Mouse (Mus musculus) left cerebral cortex, postnatal 10 days (tissue): ENCODE data around the gene Cd300a. TPM values are rescaled to one million over a fixed set of nuclear protein-coding genes. Genes with fewer than 3 reads are reported as not detected.

ENCODE experiments used
- DNase-seq, 2 experiments: peaks; one replicate each; pipeline ENCODE4 v3.0.0; 2021 to 2022; ENCODE audit warnings: low spot score in 2 of 2, mixed read lengths in 1 of 2; ENCODE audit errors: extremely low spot score in 1 of 2
- intact Hi-C: fragments of 180-260 bp; cut with DNase I; formaldehyde crosslinking; loops from one replicate; pipeline ENCODE4 v1.15.1; 2025
- total RNA-seq, 2 experiments: library from RNA; stranded (reverse); gene quantifications; 2 replicates each; pipeline ENCODE4 v1.2.3; 2021

Cd300a gene
- under 1 TPM; 0.43 to 0.58 TPM for total RNA-seq

DNA sequence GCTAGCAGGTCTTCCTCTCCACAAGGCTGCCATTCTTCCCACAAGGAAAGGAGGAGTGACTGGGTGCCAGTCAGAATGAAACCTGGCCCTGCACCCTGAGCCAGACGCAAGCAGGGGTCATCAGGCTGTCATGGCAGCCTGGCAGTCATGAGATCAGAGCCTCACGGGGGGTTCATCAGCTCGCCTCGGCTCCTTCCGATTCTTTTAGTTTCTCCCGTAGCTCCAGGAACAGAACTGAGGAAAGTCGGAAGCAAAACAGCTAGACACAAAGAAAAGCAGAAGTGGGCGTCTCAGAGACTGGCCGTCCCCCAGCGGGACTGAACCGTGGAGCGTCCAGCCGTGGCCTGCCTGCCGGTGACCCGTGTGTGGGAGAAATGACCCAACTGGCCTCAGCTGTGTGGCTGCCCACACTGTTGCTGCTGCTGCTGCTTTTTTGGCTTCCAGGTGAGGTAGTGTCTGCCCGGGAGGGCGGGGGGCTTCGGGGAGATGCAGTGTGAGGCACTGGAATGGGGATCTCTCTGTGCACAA is at the start of gene Cd300a:
TSS of gene Cd300a (plus strand) at position 51 of the 528 bp plus-strand sequence.
- intact Hi-C loops, result no loop called here

DNA sequence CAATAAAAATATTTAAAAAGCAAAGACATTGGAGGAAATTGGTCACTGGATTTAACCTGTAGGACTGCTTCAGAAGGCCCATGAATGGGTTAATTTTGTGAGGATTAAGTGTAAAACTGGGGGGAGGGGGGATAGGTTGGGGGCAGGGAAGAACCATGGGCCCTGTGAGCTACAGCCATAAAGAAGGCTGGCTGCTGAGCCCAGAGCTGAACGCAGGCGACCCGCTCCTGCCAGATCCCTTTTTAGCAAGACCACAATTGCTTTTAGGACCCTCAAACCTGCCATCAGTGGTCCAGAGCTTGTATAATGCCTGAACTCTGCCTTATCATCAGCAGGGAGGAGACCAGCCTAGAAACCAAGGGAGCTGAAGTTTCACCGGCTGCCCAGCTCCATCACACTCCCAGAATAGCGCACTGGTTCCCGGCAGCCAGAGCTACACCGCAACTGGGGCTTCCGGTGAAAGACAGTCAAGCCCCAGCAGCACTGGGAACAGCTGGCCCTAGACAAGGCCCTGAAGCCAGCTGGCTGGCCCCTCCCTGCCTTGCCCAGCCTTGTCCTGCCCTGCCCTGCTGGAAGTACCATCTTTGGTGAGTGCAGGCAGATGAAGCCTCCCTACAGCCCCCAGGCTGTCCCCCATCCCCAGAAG is 45.9 kb upstream of the Cd300a start:
- DNase-seq, result peak in 1 of 2 experiments; percentile 71
- intact Hi-C loops, result no loop called here

More for the DNA sequence above, at the start of gene Cd300a:
- no peak for DNase-seq

GRCm38 (mm10) chr11:114844464-114845220 is 45.2 kb upstream of the Cd300a start:
- intact Hi-C loops, result no loop called here
- DNase-seq, result no peak

DNA sequence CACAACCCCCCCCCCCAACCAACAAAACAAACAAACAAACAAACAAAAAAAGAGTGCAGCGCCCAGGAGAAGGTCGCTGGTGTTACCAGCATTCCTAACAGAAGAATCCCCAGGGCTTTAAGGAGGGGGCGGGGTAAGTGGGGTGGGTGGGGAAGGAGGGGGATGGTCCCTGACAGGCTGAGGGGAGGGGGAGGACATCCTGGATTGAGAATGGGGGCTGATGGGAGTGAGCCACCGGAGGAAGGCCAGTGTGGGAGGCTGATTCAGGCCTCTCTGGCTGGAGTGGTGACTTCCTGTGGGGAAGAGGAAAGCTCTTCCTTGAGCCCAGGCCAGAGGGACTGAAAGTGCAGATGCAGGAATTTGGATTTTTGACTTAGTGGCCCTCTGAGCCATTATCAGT is 43.5 kb upstream of the Cd300a start:
- DNase-seq, result no peak
- intact Hi-C loops, result no loop called here

DNA sequence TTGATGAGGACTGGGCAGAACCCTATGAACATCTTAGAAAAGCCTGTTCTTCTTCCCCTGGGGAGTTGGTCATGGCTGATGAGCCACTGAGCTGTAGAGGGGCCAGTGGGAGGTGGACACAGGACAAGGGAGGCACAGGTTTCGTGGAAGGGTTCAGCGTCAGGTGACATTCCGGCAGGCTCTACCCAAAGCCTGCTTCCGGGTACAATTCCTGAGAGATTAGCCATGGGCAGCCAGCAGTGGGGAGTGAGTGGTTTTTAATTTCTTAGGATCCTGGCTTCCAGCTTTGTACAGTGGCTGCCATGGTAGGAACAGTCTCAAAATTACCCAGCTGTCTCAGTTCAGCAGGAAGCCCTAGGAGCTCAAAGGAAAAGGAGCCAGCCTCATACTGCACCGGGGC is 42.8 kb upstream of the Cd300a start:
- DNase-seq, result no peak

GRCm38 (mm10) chr11:114849572-114849971 is 40.3 kb upstream of the Cd300a start:
- no peak for DNase-seq
- intact Hi-C loops, result no loop called here

More for the DNA sequence above, 42.8 kb upstream of the Cd300a start:
- intact Hi-C loops, result no loop called here

GRCm38 (mm10) chr11:114850066-114850451 is 39.8 kb upstream of the Cd300a start:
- intact Hi-C loops, result no loop called here
- no peak for DNase-seq

DNA sequence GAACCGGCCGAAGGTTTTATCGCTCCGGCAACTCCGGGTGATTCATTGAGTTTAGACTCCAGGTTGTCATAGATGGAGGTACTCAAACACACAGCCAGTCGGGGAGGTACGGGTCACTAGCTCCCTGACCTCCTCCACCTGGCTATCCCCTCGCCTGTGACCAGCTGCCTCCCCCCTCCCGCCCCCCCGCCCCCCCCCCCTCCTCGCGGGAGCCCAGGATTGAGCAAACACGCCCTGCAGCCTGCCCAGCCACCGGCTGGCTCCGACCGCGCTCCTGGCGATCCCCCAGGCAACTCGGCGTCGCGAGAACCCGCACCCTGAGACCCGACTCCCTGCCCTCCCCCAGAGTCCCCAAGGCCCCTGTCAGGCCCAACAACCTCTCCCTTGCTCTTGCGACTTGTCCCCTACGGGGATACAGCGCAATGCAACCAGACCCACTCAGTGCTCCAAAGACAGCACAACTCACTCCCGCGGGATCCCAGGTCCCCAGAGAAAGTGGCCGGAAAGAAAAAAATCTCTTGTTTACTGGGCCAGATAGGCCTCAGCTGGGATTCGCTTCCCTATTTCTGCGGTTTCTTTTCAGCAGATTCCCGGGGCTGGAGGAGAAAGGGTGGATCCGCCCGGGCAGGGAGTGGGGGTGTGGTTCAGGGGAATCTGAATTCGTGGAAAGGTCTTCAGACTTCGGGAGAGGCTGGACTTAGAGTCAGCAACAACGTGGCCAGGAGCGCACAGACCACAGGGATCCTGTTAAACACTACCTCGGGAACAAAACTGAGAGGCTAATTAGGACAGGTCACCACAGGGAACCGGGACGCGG is 39.2 kb upstream of the Cd300a start, which contains the start of gene Gprc5c:
TSS of gene Gprc5c (plus strand) at position 701 of the 817 bp plus-strand sequence.
- intact Hi-C loops, result no loop called here
- DNase-seq, result peak in 1 of 2 experiments; percentile 77

DNA sequence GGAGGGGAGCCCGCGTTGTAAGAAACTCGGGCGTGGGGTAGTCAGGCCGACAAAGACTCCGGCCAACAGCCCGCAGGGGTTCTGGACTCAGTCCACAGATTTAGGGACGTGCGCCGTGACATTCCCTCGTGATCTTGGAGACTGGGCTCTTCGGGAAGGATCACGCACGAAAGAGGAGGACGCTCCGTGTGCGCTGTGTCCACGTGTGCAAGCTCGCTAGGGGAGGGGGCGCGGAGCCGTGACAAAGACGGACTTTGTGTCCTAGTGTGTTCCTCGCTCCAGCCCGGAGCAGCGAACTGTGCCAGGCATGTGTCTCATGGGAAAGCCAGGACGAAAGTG is 38.6 kb upstream of the Cd300a start:
- peak in 1 of 2 experiments; percentile 74 for DNase-seq
- intact Hi-C loops, result no loop called here

DNA sequence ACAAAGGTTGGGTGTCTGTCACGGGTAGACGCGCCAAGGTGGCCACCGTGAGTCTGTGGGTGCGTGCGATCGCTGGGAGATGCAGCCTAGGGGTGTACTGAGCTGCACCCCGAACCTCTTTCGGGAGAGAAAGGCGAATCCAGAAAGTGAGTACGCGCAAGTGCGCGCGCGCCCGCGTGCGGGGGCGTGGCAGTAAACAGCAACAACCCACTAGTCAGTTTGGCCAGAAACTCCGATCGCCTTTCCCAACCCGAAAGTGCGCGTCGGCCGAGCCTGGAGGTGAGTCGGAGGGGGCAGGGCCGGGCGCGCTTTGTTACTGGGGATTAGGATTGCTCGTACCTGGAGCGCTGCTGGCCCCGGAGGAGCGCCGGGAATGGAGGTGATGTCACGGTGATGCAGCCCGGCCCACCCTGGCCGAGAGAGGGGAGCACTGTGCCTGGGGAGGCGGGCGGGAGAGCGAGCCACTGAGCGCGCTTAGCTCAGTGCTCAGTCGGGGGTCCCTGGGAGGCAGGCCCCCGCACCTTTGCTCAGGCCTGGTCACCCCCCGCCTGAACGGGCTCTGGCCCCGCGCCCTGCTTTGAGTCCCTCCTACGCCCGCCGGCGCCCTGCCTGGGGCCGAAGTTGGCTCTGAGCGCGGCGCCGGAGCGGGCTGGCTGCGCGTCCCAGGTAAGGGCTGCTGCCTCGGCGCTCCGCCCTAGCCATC is 38.1 kb upstream of the Cd300a start:
- intact Hi-C loops, result no loop called here
- DNase-seq, result peak in 1 of 2 experiments; percentile 81

GRCm38 (mm10) chr11:114852311-114853173 is 37.3 kb upstream of the Cd300a start:
- intact Hi-C loops, result no loop called here
- DNase-seq, result no peak

DNA sequence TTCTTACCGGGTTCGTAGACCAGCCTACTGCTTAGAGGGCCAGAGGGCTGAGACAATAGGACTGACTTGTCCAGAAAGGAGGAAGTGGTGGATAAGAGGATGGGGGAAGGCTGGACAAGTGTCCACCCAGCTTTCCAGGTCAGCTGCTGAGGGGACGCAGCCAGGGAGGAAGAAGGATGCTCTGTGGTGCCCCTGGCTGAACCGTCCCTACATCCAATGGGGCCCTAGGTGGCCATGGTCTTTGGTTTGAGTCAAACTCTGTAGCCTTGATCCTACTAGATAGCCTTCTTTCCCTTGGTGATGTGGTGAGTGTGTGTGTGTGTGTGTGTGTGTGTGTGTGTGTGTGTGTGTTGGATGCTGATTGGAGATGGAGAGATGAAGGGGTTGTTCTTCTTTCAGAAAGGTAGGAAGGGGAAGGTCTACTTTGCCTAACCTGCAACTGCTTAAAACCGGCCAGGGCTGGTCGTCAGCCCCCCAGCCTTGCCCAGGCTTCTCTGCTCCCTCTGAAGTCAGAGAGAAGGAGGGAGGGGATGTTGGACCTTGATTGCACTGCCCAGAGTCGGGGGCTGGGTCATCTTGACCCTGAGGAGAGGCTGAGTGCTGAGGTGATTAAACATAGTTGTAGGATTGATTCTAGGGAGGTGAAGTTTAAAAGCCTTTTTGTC is 36.5 kb upstream of the Cd300a start:
- intact Hi-C loops, result no loop called here
- no peak for DNase-seq

- DNase-seq, result no peak
- intact Hi-C loops, result no loop called here
These were observed 35.3 kb upstream of the Cd300a start for GRCm38 (mm10) chr11:114854581-114854980.

DNA sequence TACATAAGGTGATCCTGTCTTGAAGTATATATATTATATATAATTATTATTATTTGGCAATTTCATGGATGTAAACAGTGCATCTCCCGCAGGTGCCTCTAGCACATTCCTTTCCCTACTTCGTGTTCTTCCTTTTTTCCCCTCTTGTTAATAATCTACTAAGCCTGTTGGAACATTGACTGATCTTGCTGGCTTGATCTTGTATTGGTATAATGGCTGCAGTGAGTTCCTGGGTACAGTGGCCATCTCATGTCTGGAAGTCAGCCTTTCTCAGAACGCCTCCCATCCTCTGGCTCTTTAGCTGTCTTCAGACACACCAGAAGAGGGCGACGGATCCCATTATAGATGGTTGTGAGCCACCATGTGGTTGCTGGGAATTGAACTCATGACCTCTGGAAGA is 33.7 kb upstream of the Cd300a start:
- intact Hi-C loops, result no loop called here
- DNase-seq, result no peak

- no peak for DNase-seq
- intact Hi-C loops, result no loop called here
These were observed 31.2 kb upstream of the Cd300a start for GRCm38 (mm10) chr11:114858641-114859040.

DNA sequence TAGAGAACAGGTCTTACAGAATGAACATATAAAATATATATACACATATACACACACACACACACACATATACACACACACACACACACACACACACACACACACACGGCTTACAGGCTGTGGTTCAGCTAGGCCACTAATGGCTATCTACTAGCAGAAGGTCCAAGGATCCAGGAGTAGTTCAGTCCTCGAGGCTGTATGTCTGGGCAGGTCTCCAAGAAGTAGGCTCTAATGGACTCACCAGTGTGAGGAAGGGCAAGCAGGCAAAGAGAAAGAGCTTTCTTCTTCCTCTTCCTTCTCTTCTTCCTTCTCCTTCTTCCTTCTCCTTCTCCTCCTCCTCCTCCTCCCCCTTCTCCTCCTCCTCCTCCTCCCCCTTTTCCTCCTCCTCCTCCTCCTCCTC is 28.8 kb upstream of the Cd300a start:
- intact Hi-C loops, result no loop called here
- no peak for DNase-seq

GRCm38 (mm10) chr11:114862687-114863086 is 27.2 kb upstream of the Cd300a start:
- DNase-seq, result no peak

More at GRCm38 (mm10) chr11:114862687-114863086, 27.2 kb upstream of the Cd300a start:
- intact Hi-C loops, result no loop called here
